Mouse (Mus musculus): ENCODE results near the gene Fbxl16. TPM values are rescaled to one million over a fixed set of nuclear protein-coding genes. Genes with fewer than 3 reads are reported as not detected.

Fbxl16 gene
- polyA plus RNA-seq, 1 experiment from 2014 or later: 40.9 TPM

- Histone ChIP-seq H3K4me2 (peak within 1 kb of the TSS; percentile 91), H3K4me3 (replicated peaks) (peak within 1 kb of the TSS; percentile 71), H3K9ac (replicated peaks) (peak within 1 kb of the TSS; percentile 92), H3K27me3 (replicated peaks) (no peaks in the 10 kb centered on the region), H3K4me1 (peaks cover 18% of the 10 kb centered on the region), H3K36me3 (peaks cover 6% of the 10 kb centered on the region; the same call in 1 of the 2 replicates), H3K27ac (replicated peaks) (peak within 1 kb of the TSS; percentile 90), H3K9me3 (replicated peaks) (no peaks in the 10 kb centered on the region)
- ATAC-seq (ENCODE audit: low FRiP score): peak; percentile 95
- WGBS: 3% methylated on average over 65 of the region's 65 CpGs
These were observed 52.2 kb downstream of the Fbxl16 start, which contains the start of gene Wdr90 for GRCm38 (mm10) chr17:25860832-25861703. Wdr90 (minus strand) TSS chr17:25861501.

GRCm38 (mm10) chr17:25861704-25862612 is 53.1 kb downstream of the Fbxl16 start:
- peak; percentile 25 for ATAC-seq (ENCODE audit: low FRiP score)
- Histone ChIP-seq H3K9ac (replicated peaks) (peak overlapping the region; percentile 92), H3K9me3 (replicated peaks) (no peaks in the 10 kb centered on the region), H3K4me2 (peak overlapping the region; percentile 91), H3K4me3 (replicated peaks) (peak overlapping the region; percentile 71), H3K4me1 (peaks cover 18% of the 10 kb centered on the region), H3K27ac (replicated peaks) (peak overlapping the region; percentile 90), H3K36me3 (peaks cover 6% of the 10 kb centered on the region; the same call in 1 of the 2 replicates), H3K27me3 (replicated peaks) (no peaks in the 10 kb centered on the region)
- WGBS: 14% methylated on average over 6 of the region's 6 CpGs

GRCm38 (mm10) chr17:25863681-25864080 is 54.8 kb downstream of the Fbxl16 start:
- H3K9ac ChIP-seq (replicated peaks): no peak overlapping the region
- no peak for ATAC-seq (ENCODE audit: low FRiP score)
- no peaks in the 10 kb centered on the region for H3K9me3 ChIP-seq (replicated peaks)
- 93% methylated on average over 6 of the region's 6 CpGs for WGBS
- H3K27ac ChIP-seq (replicated peaks): no peak overlapping the region
- H3K27me3 ChIP-seq (replicated peaks): no peaks in the 10 kb centered on the region
- no peak overlapping the region for H3K4me2 ChIP-seq
- H3K36me3 ChIP-seq: peaks cover 6% of the 10 kb centered on the region; the same call in 1 of the 2 replicates
- H3K4me3 ChIP-seq (replicated peaks): no peak overlapping the region
- H3K4me1 ChIP-seq: peaks cover 28% of the 10 kb centered on the region

GRCm38 (mm10) chr17:25864311-25864710 is 55.4 kb downstream of the Fbxl16 start:
- H3K9ac ChIP-seq (replicated peaks): no peak overlapping the region
- no peaks in the 10 kb centered on the region for H3K9me3 ChIP-seq (replicated peaks)
- no peak overlapping the region for H3K4me2 ChIP-seq
- peaks cover 33% of the 10 kb centered on the region for H3K4me1 ChIP-seq
- no peak for ATAC-seq (ENCODE audit: low FRiP score)
- no peaks in the 10 kb centered on the region for H3K27me3 ChIP-seq (replicated peaks)
- H3K36me3 ChIP-seq: peaks cover 6% of the 10 kb centered on the region; the same call in 1 of the 2 replicates
- WGBS: 91% methylated on average over 14 of the region's 14 CpGs
- no peak overlapping the region for H3K27ac ChIP-seq (replicated peaks)
- H3K4me3 ChIP-seq (replicated peaks): no peak overlapping the region

GRCm38 (mm10) chr17:25865288-25865687 is 56.4 kb downstream of the Fbxl16 start:
- Histone ChIP-seq H3K4me3 (replicated peaks) (no peak overlapping the region), H3K9ac (replicated peaks) (no peak overlapping the region), H3K9me3 (replicated peaks) (no peaks in the 10 kb centered on the region), H3K27me3 (replicated peaks) (no peaks in the 10 kb centered on the region), H3K4me2 (no peak overlapping the region), H3K27ac (replicated peaks) (no peak overlapping the region), H3K4me1 (peaks cover 30% of the 10 kb centered on the region), H3K36me3 (peaks cover 6% of the 10 kb centered on the region; the same call in 1 of the 2 replicates)
- ATAC-seq (ENCODE audit: low FRiP score): no peak
- 90% methylated on average over 11 of the region's 11 CpGs for WGBS

GRCm38 (mm10) chr17:25866172-25866571 is 57.3 kb downstream of the Fbxl16 start:
- H3K9me3 ChIP-seq (replicated peaks): no peaks in the 10 kb centered on the region
- no peak overlapping the region for H3K4me2 ChIP-seq
- no peak for ATAC-seq (ENCODE audit: low FRiP score)
- WGBS: 94% methylated on average over 3 of the region's 3 CpGs
- H3K4me1 ChIP-seq: peaks cover 21% of the 10 kb centered on the region
- H3K9ac ChIP-seq (replicated peaks): no peak overlapping the region
- no peak overlapping the region for H3K27ac ChIP-seq (replicated peaks)
- H3K36me3 ChIP-seq: peaks cover 6% of the 10 kb centered on the region; the same call in 1 of the 2 replicates
- no peak overlapping the region for H3K4me3 ChIP-seq (replicated peaks)
- no peaks in the 10 kb centered on the region for H3K27me3 ChIP-seq (replicated peaks)

- Histone ChIP-seq H3K4me3 (replicated peaks) (peak overlapping the region; percentile 69), H3K9me3 (replicated peaks) (no peaks in the 10 kb centered on the region), H3K9ac (replicated peaks) (peak overlapping the region; percentile 73), H3K36me3 (peaks cover 6% of the 10 kb centered on the region; the same call in 1 of the 2 replicates), H3K4me2 (peak overlapping the region; percentile 90), H3K27ac (replicated peaks) (no peak overlapping the region), H3K27me3 (replicated peaks) (no peaks in the 10 kb centered on the region), H3K4me1 (peaks cover 14% of the 10 kb centered on the region)
- WGBS: 7% methylated on average over 7 of the region's 7 CpGs
- no peak for ATAC-seq (ENCODE audit: low FRiP score)
These were observed 58.6 kb downstream of the Fbxl16 start for GRCm38 (mm10) chr17:25867509-25867835.

- peaks cover 15% of the 10 kb centered on the region for H3K4me1 ChIP-seq
- no peaks in the 10 kb centered on the region for H3K9me3 ChIP-seq (replicated peaks)
- peak overlapping the region; percentile 90 for H3K4me2 ChIP-seq
- ATAC-seq (ENCODE audit: low FRiP score): peak; percentile 55
- H3K9ac ChIP-seq (replicated peaks): peak overlapping the region; percentile 73
- no peaks in the 10 kb centered on the region for H3K27me3 ChIP-seq (replicated peaks)
- peak overlapping the region; percentile 69 for H3K4me3 ChIP-seq (replicated peaks)
- H3K36me3 ChIP-seq: peaks cover 6% of the 10 kb centered on the region; the same call in 1 of the 2 replicates
- peak overlapping the region; percentile 72 for H3K27ac ChIP-seq (replicated peaks)
- under 1% methylated on average over 39 of the region's 42 CpGs for WGBS
These were observed 59.1 kb downstream of the Fbxl16 start for GRCm38 (mm10) chr17:25867836-25868600.

GRCm38 (mm10) chr17:25868601-25869191 is 59.8 kb downstream of the Fbxl16 start, which contains the start of gene Mcrip2:
Mcrip2 (minus strand) TSS chr17:25868764.
- peak within 1 kb of the TSS; percentile 90 for H3K4me2 ChIP-seq
- no peaks in the 10 kb centered on the region for H3K9me3 ChIP-seq (replicated peaks)
- no peaks in the 10 kb centered on the region for H3K27me3 ChIP-seq (replicated peaks)
- H3K27ac ChIP-seq (replicated peaks): peak within 1 kb of the TSS; percentile 72
- H3K9ac ChIP-seq (replicated peaks): peak within 1 kb of the TSS; percentile 73
- WGBS: 0% methylated on average over 21 of the region's 24 CpGs
- H3K4me3 ChIP-seq (replicated peaks): peak within 1 kb of the TSS; percentile 69
- H3K36me3 ChIP-seq: peaks cover 3% of the 10 kb centered on the region; the same call in 1 of the 2 replicates
- ATAC-seq (ENCODE audit: low FRiP score): peak; percentile 84
- peaks cover 18% of the 10 kb centered on the region for H3K4me1 ChIP-seq

GRCm38 (mm10) chr17:25869498-25869897 is 60.6 kb downstream of the Fbxl16 start:
- Histone ChIP-seq H3K9ac (replicated peaks) (no peak overlapping the region), H3K36me3 (no peaks in the 10 kb centered on the region), H3K4me2 (no peak overlapping the region), H3K27ac (replicated peaks) (no peak overlapping the region), H3K9me3 (replicated peaks) (no peaks in the 10 kb centered on the region), H3K27me3 (replicated peaks) (no peaks in the 10 kb centered on the region), H3K4me1 (peaks cover 26% of the 10 kb centered on the region), H3K4me3 (replicated peaks) (no peak overlapping the region)
- 92% methylated on average over 8 of the region's 8 CpGs for WGBS
- no peak for ATAC-seq (ENCODE audit: low FRiP score)

Measured in neural tube, embryonic 15.5 days (tissue).